Mouse (Mus musculus): Measurements from ENCODE around the gene Mdm2. TPM values are rescaled to one million over a fixed set of nuclear protein-coding genes. Genes with fewer than 3 reads are reported as not detected.

Mdm2 gene
- polyA plus RNA-seq, 1 experiment from 2014 or later = 57.9 TPM

DNA sequence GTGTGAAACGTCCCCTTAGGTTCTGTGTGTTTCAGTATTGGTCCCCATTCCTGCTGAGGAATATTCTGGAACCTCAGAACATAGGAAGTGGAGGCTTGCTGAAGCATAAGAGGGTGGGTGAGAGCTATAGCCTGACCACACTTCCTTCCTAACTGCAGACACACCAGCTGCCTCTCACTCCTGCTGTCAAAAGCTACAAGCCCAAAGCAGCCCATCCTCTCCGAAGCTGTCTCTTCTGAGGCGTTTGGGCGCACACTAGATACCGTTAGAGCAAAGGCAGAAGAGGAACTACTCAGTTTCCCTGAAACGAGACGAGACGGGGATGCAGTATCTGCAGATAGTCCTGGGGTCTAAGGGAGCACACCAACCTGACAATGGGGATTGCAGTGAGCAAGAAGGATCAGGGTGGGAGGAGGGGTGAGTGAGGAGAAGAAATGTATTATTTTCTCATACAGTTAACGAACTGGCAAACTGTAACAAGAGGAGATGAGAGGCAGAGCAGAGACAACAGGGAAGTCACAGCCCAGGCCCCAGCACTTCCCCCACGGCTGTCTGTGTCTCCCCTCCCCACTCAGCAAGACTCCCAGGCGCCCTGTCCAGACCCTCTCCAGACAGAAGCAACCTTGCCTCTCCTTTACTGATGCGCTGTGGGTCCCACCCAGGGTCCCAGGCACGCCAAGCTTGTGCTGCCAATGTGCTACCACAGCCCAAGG is 44.7 kb upstream of the Mdm2 start:
- H3K4me1 ChIP-seq (ENCODE audit: control insufficient read depth, insufficient read depth, low read length) = no peaks in the 10 kb centered on the region
- H3K9ac ChIP-seq (replicated peaks; ENCODE audit: low read depth, low read length) = no peak overlapping the region
- no peak overlapping the region for H3K4me2 ChIP-seq (ENCODE audit: low read depth, low read length)
- no peak for ATAC-seq (ENCODE audit: low read depth)
- no peak overlapping the region for H3K27ac ChIP-seq (ENCODE audit: low read depth, low read length)
- no peaks in the 10 kb centered on the region for H3K27me3 ChIP-seq (ENCODE audit: control insufficient read depth, insufficient read depth, low read length)
- no peak overlapping the region for H3K4me3 ChIP-seq (ENCODE audit: low read depth, low read length)
- H3K36me3 ChIP-seq (ENCODE audit: control insufficient read depth, insufficient read depth, low read length) = peaks cover 43% of the 10 kb centered on the region
- H3K9me3 ChIP-seq (ENCODE audit: control insufficient read depth, low read length) = no peaks in the 10 kb centered on the region
- WGBS = 90% methylated on average over 13 of the region's 13 CpGs

DNA sequence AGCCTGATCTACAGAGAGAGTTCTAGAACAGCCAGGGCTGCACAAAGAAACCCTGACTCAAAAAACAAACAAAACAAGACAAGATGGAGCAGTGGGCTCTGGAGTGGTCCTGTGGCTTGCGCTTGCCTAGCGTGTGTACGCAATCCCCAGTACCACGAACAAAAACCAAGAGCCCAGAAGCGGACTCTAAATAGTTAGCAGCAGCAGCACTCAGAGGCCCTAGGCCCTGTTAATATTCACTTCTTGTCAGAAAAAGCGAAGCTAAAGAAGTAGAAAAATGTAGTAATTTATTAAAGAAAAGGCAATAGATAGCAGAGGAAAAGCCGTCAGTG is 44.0 kb upstream of the Mdm2 start:
- H3K36me3 ChIP-seq (ENCODE audit: control insufficient read depth, insufficient read depth, low read length) = peaks cover 44% of the 10 kb centered on the region

DNA sequence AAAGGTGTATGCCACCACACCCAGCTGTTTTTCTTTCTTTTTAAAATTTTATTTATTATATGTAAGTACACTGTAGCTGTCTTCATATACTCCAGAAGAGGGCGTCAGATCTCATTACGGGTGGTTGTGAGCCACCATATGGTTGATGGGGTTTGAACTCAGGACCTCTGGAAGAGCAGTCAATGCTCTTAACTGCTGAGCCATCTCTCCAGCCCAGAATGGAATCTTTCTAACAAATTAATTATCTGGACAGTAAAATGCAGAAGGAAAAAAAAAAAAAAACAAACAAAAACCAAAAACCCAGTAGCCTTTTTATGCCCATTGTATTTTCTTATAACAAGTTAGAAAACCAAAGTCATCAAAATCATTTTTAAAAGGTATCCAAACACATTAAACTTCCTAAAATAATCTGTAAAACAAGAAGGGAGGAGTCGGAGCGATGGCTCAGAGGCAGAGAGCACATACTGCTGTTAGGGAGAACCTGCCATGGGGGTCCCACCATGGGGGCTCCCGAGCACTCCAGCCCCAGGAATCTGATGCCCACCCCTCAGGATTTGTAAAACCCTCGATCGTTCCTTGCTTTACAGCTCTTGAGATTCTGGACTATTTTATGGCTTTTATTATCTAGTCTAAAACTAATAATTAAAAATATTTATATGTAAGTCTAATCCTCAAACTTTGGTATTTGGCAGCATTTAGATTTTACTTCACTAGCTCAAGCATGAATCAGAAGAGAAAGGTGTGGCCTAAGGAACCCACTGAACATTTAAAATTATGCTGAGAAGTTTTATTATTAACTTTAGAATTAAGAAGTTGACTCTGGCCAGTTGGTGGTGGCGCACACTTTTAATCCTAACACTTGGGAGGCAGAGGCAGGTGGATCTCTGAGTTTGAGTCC is 43.4 kb upstream of the Mdm2 start:
- no peaks in the 10 kb centered on the region for H3K9me3 ChIP-seq (ENCODE audit: control insufficient read depth, low read length)
- H3K27ac ChIP-seq (ENCODE audit: low read depth, low read length) = no peak overlapping the region
- no peaks in the 10 kb centered on the region for H3K4me1 ChIP-seq (ENCODE audit: control insufficient read depth, insufficient read depth, low read length)
- no peaks in the 10 kb centered on the region for H3K27me3 ChIP-seq (ENCODE audit: control insufficient read depth, insufficient read depth, low read length)
- H3K9ac ChIP-seq (replicated peaks; ENCODE audit: low read depth, low read length) = no peak overlapping the region
- WGBS = 96% methylated on average over 8 of the region's 8 CpGs
- no peak overlapping the region for H3K4me2 ChIP-seq (ENCODE audit: low read depth, low read length)
- no peak overlapping the region for H3K4me3 ChIP-seq (ENCODE audit: low read depth, low read length)
- H3K36me3 ChIP-seq (ENCODE audit: control insufficient read depth, insufficient read depth, low read length) = peaks cover 39% of the 10 kb centered on the region
- no peak for ATAC-seq (ENCODE audit: low read depth)

More for the DNA sequence above, 44.0 kb upstream of the Mdm2 start:
- ATAC-seq (ENCODE audit: low read depth) = no peak
- no peaks in the 10 kb centered on the region for H3K4me1 ChIP-seq (ENCODE audit: control insufficient read depth, insufficient read depth, low read length)
- H3K4me3 ChIP-seq (ENCODE audit: low read depth, low read length) = no peak overlapping the region
- WGBS = 94% methylated on average over 7 of the region's 7 CpGs
- no peaks in the 10 kb centered on the region for H3K27me3 ChIP-seq (ENCODE audit: control insufficient read depth, insufficient read depth, low read length)
- no peak overlapping the region for H3K27ac ChIP-seq (ENCODE audit: low read depth, low read length)
- no peak overlapping the region for H3K9ac ChIP-seq (replicated peaks; ENCODE audit: low read depth, low read length)
- H3K9me3 ChIP-seq (ENCODE audit: control insufficient read depth, low read length) = no peaks in the 10 kb centered on the region
- no peak overlapping the region for H3K4me2 ChIP-seq (ENCODE audit: low read depth, low read length)

DNA sequence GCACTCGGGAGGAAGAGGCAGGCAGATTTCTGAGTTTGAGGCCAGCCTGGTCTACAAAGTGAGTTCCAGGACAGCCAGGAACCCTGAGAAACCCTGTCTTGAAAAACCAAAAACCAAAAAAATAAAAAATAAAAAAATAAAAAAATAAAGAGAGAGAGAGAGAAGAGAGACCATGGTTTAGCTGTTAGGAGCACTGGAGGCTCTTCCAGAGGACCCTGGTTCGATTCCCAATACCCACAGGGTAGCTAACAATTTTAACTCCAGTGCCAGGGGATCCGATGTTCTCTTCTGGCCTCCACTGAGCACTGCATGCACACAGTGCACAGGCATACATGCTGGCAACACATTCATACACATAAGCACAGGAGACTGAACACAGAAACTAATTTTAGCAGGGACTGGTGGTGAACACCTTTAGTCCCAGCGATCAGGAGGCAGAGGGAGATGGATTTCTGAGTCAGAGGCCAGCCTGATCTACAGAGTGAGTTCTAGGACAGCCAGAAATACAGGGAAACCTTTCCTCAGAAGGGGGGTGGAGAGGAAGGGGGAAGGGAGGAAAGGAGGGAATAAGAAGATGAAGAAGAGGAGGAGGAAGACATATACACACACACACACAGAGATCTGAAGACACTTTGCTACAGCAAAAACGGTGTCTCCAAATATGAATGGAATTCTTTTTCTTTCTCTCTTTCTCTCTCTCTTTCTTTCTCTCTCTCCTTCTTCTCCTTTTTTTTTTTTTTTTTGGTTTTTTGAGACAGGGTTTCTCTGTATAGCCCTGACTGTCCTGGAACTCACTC is 42.5 kb upstream of the Mdm2 start:
- H3K4me1 ChIP-seq (ENCODE audit: control insufficient read depth, insufficient read depth, low read length) = no peaks in the 10 kb centered on the region
- H3K27ac ChIP-seq (ENCODE audit: low read depth, low read length) = no peak overlapping the region
- ATAC-seq (ENCODE audit: low read depth) = no peak
- H3K4me3 ChIP-seq (ENCODE audit: low read depth, low read length) = no peak overlapping the region
- no peaks in the 10 kb centered on the region for H3K9me3 ChIP-seq (ENCODE audit: control insufficient read depth, low read length)
- H3K36me3 ChIP-seq (ENCODE audit: control insufficient read depth, insufficient read depth, low read length) = peaks cover 33% of the 10 kb centered on the region
- no peaks in the 10 kb centered on the region for H3K27me3 ChIP-seq (ENCODE audit: control insufficient read depth, insufficient read depth, low read length)
- H3K9ac ChIP-seq (replicated peaks; ENCODE audit: low read depth, low read length) = no peak overlapping the region
- WGBS = 94% methylated on average over 5 of the region's 5 CpGs
- H3K4me2 ChIP-seq (ENCODE audit: low read depth, low read length) = no peak overlapping the region

DNA sequence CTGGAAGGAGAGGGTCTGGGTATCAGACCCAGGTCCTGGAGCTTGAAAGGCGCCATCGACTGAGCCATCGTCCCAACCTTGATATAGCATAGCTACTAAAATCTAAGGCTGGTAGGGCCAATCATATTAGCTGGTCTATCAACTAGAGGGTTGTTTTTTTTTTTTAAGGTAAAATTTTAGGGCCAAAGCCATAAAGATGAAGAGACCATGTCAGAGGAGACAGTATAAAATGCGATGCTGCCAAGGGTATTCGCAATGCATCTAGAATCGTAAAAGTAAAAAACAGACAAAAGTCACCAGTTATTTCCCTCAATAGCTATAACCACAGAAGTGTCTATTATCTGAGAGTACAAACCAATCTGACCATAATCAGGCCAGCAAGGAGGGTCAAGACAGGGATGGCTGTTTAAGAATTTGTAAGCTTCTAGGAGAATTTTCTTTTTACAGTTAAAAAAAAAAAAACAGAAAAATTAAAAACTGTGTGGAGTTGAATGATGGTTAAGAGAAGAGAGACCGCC is 41.8 kb upstream of the Mdm2 start:
- WGBS = 98% methylated on average over 7 of the region's 7 CpGs
- H3K4me3 ChIP-seq (ENCODE audit: low read depth, low read length) = no peak overlapping the region
- no peak for ATAC-seq (ENCODE audit: low read depth)
- H3K36me3 ChIP-seq (ENCODE audit: control insufficient read depth, insufficient read depth, low read length) = peaks cover 26% of the 10 kb centered on the region
- H3K9me3 ChIP-seq (ENCODE audit: control insufficient read depth, low read length) = no peaks in the 10 kb centered on the region
- H3K27me3 ChIP-seq (ENCODE audit: control insufficient read depth, insufficient read depth, low read length) = no peaks in the 10 kb centered on the region
- no peak overlapping the region for H3K9ac ChIP-seq (replicated peaks; ENCODE audit: low read depth, low read length)
- H3K4me1 ChIP-seq (ENCODE audit: control insufficient read depth, insufficient read depth, low read length) = no peaks in the 10 kb centered on the region
- no peak overlapping the region for H3K4me2 ChIP-seq (ENCODE audit: low read depth, low read length)
- no peak overlapping the region for H3K27ac ChIP-seq (ENCODE audit: low read depth, low read length)

DNA sequence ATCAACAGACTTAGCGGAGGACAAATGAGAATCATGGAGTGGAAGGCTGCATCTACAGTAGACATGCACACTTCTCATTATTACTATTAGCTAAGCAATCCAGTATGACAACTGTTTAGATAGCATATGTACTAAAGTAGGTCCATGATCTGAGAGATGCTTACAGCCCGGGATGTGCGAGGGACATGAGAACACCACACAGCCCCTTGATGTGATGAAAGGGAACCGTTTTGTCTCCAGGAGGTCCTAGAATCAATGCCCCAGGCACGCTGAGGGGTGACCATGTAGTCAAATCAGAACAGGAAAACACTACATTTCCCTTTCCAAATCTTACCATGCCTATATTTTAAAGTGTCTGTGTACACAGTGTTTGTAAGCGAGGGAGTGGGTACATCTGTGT is 41.2 kb upstream of the Mdm2 start:
- no peak overlapping the region for H3K9ac ChIP-seq (replicated peaks; ENCODE audit: low read depth, low read length)
- 95% methylated on average over 6 of the region's 6 CpGs for WGBS
- no peak for ATAC-seq (ENCODE audit: low read depth)
- H3K4me3 ChIP-seq (ENCODE audit: low read depth, low read length) = no peak overlapping the region
- peaks cover 25% of the 10 kb centered on the region for H3K36me3 ChIP-seq (ENCODE audit: control insufficient read depth, insufficient read depth, low read length)
- no peaks in the 10 kb centered on the region for H3K4me1 ChIP-seq (ENCODE audit: control insufficient read depth, insufficient read depth, low read length)
- H3K27ac ChIP-seq (ENCODE audit: low read depth, low read length) = no peak overlapping the region
- H3K9me3 ChIP-seq (ENCODE audit: control insufficient read depth, low read length) = no peaks in the 10 kb centered on the region
- H3K4me2 ChIP-seq (ENCODE audit: low read depth, low read length) = no peak overlapping the region
- no peaks in the 10 kb centered on the region for H3K27me3 ChIP-seq (ENCODE audit: control insufficient read depth, insufficient read depth, low read length)

DNA sequence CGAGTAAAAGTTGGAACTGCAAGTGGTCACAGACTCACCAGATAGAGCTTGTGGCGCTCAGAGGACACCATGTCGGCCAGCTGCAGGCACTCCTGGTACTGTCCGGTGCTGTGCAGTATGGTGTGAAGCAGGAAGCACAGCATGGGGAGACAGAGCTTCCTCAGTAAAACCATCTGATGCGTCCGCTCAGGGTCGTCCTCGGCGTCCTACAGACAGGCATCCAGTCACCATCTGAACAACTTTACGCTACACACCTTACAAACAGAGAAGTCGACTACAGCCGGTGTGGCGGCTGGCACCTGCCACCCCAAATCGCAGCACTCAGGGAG is 40.7 kb upstream of the Mdm2 start:
- H3K9ac ChIP-seq (replicated peaks; ENCODE audit: low read depth, low read length) = no peak overlapping the region
- WGBS = 98% methylated on average over 14 of the region's 14 CpGs

DNA sequence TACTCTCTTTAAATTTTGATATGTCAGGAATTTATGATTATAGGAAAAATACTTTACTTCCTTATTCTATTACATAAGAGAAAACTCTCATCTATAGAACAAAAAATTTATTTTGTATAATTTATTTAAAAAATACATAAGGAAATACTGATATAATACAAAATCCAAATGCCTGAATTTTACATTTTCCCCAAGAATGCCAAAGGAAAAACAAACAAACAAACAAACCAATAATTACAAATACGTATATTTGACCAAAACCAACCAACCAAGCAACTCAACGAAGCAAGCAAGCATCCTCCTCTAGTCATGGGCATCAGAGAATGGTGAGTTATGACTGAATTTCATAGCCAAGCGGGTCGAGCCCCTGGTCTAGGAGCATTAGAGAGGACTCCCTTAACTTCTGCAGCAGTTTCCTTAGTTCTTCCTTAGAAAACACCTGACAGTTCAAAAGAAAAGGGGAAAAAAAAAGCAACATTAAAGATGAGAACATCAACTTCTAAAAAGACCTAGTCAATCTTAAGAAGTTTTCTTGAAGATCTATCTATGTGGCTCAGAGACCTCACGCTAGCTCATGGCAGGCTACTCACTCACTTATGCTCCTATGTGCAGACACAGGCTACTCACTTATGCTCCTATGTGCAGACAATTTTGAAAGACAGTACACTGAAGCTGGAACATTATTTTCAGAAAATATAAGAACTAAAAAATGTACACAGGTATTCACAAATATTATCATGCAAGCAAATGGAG is 40.1 kb upstream of the Mdm2 start:
- no peak overlapping the region for H3K4me3 ChIP-seq (ENCODE audit: low read depth, low read length)
- no peak overlapping the region for H3K4me2 ChIP-seq (ENCODE audit: low read depth, low read length)
- no peak overlapping the region for H3K9ac ChIP-seq (replicated peaks; ENCODE audit: low read depth, low read length)
- H3K36me3 ChIP-seq (ENCODE audit: control insufficient read depth, insufficient read depth, low read length) = peaks cover 19% of the 10 kb centered on the region
- ATAC-seq (ENCODE audit: low read depth) = no peak
- H3K27me3 ChIP-seq (ENCODE audit: control insufficient read depth, insufficient read depth, low read length) = no peaks in the 10 kb centered on the region
- no peaks in the 10 kb centered on the region for H3K9me3 ChIP-seq (ENCODE audit: control insufficient read depth, low read length)
- 98% methylated on average over 5 of the region's 5 CpGs for WGBS
- H3K27ac ChIP-seq (ENCODE audit: low read depth, low read length) = no peak overlapping the region
- H3K4me1 ChIP-seq (ENCODE audit: control insufficient read depth, insufficient read depth, low read length) = no peaks in the 10 kb centered on the region

More for the DNA sequence above, 40.7 kb upstream of the Mdm2 start:
- Histone ChIP-seq H3K36me3 (ENCODE audit: control insufficient read depth, insufficient read depth, low read length) (peaks cover 22% of the 10 kb centered on the region), H3K27ac (ENCODE audit: low read depth, low read length) (no peak overlapping the region), H3K9me3 (ENCODE audit: control insufficient read depth, low read length) (no peaks in the 10 kb centered on the region), H3K4me1 (ENCODE audit: control insufficient read depth, insufficient read depth, low read length) (no peaks in the 10 kb centered on the region), H3K27me3 (ENCODE audit: control insufficient read depth, insufficient read depth, low read length) (no peaks in the 10 kb centered on the region), H3K4me2 (ENCODE audit: low read depth, low read length) (no peak overlapping the region), H3K4me3 (ENCODE audit: low read depth, low read length) (no peak overlapping the region)
- no peak for ATAC-seq (ENCODE audit: low read depth)

Measured in neural tube, embryonic 14.5 days (tissue).